Mouse (Mus musculus): Measurements from ENCODE around the gene Sipa1l1.
"Not testable (repeated sequence)": the region's sequence is repeated elsewhere in the genome, so short reads cannot be mapped to it uniquely, and the experiment has no call there.

Sipa1l1 gene

DNA sequence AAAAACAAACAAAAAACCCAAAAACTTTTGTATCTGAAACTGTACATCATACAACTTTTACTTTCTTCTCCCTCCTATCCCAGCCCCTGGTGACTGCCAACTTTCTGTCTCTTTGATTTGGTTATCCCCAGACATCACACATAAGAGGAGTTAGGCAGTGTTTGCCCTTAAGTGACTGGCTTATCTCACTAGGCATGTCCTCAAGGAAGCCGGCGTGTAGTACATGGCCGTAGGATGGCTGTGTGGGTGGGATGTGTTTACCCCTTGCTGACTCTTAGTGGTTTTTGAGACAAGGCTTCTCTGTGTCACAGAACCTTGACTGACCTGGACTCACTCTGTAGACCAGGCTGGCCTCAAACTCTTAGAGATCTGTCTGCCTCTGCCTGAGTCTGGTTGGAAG lies 6.6 kb downstream of the Sipa1l1 start:
- DNase-seq (ENCODE audit: inconsistent ontology term): no peak

DNA sequence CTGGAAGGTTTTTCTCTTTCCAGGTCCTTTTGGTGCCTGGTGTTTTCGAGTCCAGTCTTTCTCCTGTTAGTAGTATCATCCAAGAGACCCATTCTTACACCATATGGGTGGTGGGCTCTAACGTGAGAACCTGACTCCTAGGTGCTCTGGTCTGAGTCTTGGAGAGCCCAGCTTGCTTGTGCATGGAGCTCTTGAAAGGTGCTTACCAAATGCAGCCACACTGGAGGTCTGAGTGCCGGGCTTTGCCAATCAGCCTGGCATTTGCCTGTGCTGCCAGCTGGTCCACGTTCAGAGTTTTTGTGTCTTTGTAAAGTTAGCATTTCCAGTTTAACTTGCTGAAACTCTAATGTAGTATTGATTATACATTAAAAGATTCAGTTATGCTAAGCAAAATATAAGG lies 9.5 kb downstream of the Sipa1l1 start:
- DNase-seq (ENCODE audit: inconsistent ontology term): no peak

DNA sequence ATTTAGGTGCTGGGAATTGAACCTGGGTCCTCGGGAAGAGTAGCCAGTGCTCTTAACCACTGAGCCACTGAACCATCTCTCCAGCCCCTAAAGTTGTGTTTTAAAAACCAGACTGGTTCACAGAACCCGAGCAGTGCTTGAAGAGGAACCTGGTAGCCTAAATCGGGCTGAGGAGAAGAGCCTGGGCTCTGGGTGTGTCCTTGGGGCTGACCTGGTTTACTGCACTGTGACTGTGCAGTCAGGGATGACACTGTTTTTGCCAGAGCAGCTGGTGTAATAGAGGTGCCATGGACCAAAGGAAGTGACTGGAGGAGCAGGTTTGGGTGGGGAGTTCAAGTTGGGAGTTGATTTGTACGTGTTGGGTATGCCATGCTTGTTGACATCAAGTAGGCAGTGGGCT lies 10.5 kb downstream of the Sipa1l1 start:
- no peak for DNase-seq (ENCODE audit: inconsistent ontology term)

DNA sequence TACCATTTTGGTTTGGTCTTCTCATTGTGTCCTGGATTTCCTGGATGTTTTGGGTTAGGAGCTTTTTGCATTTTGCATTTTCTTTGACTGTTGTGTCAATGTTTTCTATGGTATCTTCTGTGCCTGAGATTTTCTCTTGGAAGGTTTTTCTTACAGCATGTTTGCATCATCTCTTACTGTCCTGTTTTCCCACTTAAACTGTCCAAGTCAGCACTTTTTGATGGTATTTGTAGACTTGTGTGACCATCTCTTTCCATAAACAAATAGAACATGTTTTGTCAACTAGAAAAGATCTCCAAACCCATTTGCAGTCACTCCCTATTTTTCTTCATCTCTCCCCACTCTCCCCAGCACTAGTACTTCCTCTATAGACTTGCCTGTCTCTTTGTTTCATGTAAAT lies 17.0 kb downstream of the Sipa1l1 start:
- DNase-seq (ENCODE audit: inconsistent ontology term): not testable (repeated sequence)

DNA sequence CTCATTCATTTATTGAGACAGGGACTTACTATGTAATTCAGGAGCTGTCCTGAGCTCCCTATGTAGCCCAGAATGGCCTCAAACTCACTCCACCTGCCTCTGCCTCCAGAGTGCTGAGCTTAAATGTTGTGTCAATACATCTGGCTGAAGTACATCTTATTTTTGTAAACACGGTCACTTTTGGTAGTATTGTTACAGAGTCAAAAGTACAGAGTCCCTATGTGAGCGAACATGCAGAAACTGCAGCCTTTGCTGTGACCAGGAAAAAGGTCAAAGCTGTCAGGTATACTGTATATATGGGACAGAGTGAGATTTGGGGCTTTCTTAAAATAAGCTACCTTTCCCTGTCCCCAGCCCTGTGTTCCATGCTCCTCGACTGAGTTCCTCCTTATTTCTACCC lies 17.6 kb downstream of the Sipa1l1 start:
- no peak for DNase-seq (ENCODE audit: inconsistent ontology term)

DNA sequence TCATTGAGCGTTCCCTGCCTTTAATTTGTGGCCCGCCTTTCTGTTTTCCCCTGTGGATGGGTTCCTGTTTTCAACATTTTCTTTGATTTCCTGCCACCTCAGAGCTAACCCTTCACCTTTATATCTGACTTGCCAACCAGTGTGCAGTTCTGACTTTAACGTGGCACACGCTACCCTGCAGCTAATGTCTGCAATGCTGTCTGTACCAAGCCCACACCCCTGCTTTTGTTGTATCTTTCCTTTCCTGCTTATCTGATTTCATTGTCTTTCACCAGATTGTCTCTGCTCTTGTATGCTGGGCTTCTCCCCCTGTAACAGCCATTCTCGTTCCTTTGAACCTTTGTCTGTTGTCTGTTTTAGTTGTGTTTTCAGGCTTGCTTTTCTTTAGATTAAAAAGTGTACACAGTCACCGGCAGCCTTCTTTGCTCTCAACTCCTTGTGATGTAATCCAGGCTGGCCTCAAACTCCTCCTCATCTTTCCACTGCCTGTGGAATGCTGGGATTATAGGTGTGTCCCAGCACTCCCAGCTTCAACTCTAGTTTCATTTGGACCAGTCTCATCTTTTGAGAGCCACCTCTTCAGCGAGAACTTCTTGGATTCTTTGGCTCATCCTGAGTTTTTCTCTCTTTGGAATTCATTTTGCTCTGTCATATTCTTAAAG lies 18.2 kb downstream of the Sipa1l1 start:
- DNase-seq (ENCODE audit: inconsistent ontology term): no peak

DNA sequence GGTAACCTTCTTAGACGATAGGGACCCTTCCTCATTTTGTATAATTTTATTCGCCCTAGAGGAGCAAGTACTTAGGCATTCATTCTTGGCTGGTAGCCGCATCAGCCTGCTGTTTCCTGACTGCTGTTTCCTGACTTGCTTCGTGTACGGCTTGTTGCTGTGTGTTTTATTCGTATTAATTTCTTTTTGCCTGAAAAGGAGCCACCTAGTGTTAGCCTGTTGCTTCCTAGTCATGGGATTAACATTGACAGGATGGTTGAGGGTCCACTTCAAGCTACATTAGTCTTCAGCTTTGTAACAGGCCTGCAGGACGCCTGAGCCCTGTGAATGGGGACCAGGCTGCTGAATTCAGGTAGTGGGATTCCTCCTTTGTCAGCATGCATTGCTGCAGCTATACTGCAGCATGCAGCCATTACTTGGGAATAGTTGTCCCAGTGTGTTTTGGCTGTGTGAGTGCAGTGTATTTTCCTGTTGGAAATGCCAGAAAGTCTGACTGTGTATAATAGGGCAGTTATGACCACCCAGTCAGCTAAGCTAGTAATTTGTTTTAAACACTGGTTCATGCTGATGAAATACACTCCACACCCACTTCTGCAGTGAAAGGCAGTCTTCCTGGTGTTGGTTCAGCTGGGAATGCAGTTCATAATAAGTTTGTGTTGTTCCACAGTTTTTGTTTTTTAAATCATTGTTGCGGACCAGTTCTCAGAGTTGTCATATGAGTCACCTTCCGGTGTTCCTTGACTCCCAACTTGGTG lies 19.4 kb downstream of the Sipa1l1 start:
- no peak for DNase-seq (ENCODE audit: inconsistent ontology term)

DNA sequence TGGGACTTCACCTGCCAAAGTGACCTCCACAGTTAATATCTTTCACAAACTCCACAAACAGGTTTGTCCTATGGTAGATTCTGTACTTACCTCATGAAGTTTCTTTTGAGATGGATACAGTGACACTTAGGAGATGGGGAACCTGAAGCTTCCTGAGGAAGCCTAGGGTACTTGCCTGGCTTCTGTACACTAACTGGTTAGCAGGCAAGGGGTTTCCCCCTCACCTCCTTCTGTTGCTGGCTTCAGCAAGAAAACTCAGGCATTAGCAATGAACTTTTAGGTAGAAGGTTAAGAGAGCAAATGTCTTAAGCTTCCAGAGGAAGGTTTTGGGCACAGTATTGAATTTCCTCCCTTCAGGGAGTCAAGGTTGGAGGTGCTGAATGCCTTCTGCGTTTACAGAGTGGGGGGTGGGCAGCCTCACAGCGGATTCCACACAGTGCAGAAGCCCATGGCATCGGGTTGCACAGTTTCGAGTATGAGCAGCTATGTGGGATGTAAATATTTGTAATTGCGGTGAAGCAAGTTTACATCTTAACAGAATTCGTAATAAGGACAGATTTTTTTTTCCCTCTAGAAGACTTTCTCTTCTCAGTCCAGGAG lies 20.1 kb downstream of the Sipa1l1 start:
- DNase-seq (ENCODE audit: inconsistent ontology term): no peak

DNA sequence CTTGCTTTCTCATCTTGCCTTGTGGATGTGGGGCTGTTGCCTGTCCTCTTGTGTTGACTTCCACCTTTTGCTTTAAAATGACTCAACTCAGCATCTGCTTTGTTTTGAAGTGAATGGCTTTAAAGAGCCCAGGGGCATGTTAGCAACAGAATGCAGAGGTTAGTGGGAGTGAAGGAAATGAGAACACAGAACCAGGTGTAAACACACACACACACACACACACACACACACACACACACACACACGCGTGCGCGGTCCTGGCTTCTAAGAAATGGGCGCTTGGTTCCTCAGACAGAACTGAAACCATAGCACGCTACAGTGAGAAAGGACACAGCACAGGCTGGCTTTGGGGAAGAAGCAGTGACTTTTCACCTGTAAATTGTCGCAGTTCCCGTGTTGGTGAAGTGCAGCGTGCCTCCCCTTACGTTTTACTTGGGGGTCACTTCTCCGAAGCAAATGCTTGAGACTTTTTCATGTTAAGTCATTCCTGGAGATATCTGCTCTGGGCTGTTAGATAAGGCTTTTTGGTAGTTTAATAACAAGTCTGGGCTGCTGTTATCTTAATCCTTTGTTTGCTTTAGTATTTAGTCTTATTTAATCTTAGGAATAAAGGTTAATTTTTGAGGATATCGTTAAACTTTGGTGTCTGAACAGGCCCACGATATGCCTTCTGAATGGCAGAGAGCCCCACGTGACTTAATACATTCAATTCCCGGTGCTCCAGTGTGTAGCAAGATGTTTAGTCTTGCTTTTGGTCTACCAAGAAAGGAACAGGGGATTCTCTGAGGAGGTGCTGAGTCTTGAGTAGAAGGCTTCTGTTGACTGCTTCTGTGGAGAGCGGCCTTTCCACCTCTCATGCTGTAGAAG lies 20.8 kb downstream of the Sipa1l1 start:
- DNase-seq (ENCODE audit: inconsistent ontology term): no peak

DNA sequence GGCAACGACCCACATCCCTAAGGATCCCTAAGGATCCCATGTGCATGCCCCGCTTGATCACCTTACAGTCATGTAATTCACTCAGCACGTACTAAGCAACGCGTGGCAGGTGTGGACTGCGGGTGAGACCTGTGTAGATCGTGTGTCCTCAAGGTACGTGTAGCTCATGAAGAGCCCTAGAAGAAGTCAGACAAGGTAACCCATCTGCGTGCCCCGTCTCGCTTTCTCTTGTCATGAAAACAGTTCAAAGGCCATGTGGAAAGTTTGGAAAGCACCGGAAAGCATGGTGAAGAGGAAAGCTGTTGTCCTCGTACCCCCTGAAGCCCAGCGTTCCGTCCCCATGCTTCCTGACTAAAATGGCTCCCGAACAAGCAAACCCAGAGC lies 21.5 kb downstream of the Sipa1l1 start:
- DNase-seq (ENCODE audit: inconsistent ontology term): no peak

DNA sequence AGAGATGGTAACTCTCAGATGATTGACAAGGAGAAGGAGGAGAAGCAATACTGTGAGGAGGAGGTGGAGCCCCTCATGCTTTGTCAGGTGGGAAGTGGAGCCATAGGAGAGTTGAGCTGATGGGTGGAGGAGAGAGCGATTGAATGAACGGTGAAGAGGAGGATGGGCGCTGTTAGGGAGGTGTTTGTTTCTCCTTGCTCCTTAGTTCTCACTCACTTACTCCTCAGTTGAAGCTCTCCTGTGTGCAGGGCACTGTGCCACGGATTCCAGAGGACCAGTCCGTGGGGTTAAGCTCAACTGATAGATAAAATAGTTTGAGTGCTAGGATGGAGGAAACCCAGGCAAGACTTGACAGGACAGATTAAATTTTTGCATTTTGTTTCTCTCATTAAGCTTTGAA lies 22.6 kb downstream of the Sipa1l1 start:
- no peak for DNase-seq (ENCODE audit: inconsistent ontology term)

DNA sequence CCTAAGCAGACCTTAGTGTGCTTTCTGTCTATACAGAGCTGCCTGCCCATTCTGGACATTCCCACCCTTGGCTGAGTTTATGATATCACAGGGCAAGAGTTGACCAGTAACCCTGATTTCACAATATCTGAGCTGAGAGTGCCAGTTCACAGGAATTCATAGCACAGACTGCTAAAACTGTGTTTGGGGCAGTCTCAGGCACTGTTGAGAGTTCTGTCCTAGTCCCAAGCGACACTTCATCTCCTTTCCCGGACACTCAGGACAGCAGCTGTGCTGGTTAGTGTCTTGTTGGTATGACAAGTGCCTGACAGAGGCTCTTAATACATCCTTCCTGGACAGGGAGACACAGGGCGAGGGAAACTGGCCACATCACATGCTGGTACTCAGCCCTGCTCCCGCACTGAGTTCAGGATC lies 23.5 kb downstream of the Sipa1l1 start:
- DNase-seq (ENCODE audit: inconsistent ontology term): no peak

DNA sequence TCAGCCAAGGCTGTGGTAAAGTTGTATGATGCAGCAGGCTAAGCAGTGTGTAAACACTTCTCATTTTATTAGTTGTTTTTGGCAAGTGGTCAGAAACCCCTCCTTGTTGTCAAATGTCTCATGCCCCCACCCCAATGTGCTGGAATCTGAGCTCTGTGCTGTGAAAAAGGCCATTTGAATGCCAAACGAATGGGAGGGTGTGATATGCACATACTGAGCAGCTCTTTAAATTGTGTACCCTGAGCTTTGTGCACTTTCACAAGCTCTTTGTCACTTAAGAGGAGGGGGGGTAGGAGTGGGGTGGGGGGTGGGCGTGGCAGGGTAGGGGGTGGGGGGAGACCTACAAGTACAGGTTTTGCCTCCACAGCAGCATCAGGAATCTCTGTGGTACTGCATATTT lies 24.4 kb downstream of the Sipa1l1 start:
- DNase-seq (ENCODE audit: inconsistent ontology term): no peak

DNA sequence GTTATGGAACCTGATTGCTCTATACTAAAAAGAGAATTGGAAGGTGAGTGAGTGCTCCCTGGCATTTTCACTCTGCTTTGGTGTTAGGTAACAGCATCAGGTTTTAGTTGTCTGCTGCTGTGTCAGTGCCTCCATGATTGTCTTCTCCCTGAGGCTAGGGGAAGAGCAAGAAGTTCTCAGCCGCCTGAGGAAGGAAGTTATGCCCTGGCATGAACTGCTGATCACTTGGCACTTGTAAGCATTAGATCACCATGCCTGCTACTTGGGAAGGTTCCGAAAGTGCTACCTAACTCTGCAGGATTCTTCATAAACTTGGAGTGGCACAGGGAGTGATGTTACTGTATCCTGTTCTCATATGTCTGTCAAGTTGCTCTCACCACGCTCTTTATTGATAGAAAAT lies 25.8 kb downstream of the Sipa1l1 start:
- no peak for DNase-seq (ENCODE audit: inconsistent ontology term)

DNA sequence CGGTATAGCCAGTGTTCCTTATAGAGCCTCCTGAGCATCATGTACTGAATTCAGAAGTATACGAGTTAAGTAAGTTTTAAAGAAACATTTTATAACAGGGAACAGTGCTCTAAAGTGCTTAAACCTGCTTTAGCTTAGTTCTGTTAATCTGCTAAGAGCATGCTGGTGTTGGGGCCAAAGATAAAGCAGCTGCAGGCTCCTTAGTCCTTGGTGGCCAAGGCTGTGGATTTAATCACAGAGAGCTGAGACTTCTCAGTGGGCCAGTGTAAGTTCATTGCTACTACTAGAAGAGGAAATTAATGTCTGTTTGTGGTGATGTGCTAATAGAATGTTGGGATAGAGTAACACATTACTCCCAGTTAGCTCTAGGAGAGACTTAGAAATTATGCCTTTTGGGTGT lies 27.1 kb downstream of the Sipa1l1 start:
- DNase-seq (ENCODE audit: inconsistent ontology term): no peak

DNA sequence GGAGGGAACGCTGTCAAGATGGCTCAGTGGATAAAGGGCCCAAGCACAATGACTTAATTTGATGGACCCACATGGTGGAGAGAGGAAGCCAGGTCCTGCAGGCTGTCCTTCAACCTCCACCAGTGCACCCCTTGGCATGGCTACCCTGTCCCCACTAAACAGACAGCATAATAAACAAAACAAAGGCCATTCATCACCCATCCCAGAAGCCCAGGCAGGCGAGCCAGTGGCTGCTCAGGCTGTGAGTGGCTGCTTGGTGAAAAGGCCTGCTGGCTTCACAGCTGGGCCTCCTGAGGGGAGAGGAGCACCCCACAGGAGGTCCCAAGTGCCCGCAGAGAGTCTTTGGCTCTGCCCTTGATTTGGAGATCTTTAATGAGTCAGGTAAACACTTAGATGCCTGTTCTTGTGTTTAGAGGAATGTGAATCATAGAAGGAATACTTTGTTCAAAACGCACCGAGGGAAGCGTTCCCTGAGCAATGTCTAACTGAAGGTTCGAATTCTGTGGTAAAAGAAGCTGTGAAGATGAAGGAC lies 27.6 kb downstream of the Sipa1l1 start:
- peak; percentile 81 for DNase-seq (ENCODE audit: inconsistent ontology term)

DNA sequence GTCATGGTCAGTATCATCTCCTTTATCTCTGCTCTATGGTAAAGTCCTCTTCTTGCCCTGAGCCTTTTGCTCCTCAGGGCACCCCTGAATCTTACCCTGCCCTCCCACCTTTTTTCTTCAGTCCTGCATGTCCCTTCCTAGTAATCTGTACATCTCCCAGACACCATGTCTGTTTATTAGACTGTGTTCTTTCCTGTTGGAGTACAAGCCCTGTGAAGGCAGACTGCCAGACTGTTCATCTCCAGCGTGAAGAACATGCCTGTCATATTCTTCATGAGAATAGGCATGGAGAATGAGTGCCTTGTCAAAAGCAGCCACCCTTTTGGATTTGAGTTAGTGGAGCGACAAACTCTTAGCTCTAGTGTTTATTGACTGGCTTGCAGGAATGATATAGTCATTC lies 28.1 kb downstream of the Sipa1l1 start:
- no peak for DNase-seq (ENCODE audit: inconsistent ontology term)

DNA sequence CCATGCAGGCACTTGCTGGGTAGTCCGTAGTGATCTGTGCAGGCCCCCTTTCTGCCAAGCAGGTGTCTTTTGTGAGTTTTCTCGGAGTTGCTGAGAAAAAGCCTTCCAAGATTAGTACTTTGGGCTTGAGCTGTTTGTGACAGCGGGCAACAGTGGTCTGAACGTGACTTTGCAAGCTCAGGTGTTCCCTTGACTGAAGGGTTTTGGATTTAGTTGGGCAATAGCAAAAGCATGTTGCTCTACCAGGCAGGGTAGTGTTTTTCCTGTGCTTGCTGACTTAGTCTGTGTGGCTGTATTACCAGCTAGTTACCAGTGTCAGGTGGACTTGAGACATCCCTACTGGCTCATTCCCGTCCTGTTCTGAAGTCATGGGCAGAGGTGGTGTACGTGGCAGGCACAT lies 30.2 kb downstream of the Sipa1l1 start:
- DNase-seq (ENCODE audit: inconsistent ontology term): no peak

DNA sequence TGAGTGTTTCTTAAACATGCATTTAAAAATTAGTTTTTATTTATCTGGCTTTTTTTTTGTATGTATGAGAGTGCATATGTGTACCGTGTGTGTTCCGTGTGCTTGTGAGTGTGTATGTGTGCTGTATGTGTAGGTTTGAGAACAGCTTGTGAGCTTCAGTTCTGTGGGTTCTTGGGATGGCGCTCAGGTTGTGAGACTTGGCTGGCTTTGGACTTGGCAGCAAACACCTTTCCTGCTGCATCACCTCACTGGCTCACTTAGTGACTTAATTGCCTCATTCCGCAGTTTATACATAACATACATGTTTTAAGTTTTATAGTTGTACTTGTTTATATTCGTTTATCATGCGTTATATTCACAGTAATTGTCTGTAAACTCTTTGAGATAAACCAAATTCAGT lies 35.0 kb downstream of the Sipa1l1 start:
- no peak for DNase-seq (ENCODE audit: inconsistent ontology term)

DNA sequence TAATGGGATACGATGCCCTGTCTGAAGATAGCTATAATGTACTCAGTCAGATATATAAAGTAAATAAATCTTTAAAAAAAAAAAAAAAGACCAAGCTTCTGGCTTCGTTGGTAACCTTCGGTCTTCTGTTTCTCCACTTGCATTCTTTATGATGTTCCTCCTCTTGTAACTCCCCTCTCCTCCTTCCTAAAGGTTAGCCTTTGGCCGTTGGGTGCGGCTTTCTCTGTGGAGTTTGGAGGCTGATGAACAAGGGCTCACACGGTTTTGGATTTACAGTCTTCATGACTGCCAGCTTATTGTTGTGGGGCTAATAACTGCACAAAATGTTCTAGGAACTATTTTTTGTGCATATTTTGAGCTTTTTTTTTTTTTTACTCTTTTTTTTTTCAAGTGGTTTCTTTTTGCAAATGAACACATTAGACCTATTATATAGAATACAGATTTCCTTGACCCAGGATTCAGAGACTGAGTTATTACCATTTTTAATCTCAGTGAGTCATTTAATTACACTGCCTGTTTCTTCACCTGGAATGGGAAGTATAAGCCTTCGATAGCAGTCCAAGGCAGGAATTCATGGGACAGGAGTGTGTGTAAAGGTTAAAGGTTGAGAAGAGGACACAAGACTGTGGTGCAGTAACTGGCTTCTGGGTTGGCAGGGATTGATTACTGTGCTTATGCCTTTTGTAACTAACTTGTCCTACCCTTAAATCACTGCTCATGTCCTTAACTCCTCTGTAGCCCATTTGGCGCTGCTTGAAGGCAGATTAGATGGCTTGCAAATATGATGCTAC lies 37.9 kb downstream of the Sipa1l1 start:
- DNase-seq (ENCODE audit: inconsistent ontology term): no peak

DNA sequence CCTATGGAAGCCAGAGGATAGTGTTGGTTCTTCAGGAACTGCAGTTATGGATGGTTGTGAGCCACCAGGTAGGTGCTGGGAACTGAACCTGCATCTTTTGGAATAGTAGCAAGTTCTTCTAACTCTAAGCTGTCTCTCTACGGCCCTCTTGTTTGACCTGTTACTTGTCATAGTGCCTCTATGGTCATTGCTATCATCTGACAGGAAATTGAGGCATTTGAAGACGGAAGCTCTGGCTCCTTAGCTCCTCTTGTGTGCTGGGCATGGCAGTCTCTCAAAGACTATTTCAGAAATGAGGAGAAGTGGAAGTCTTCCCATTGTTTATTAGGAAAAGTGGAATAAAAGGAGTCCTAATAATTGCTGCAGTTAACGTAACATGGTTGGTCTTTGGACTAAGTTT lies 38.9 kb downstream of the Sipa1l1 start:
- no peak for DNase-seq (ENCODE audit: inconsistent ontology term)

Data from Muller cell, postnatal 12 days (primary cell).